Mouse (Mus musculus) forelimb bud, embryonic 11.5 days (tissue): Measurements from ENCODE around the gene Ninl.
A peak's percentile ranks its signal among the peaks of the same experiment; 100 is the strongest.
"Not testable (repeated sequence)": the region's sequence is repeated elsewhere in the genome, so short reads cannot be mapped to it uniquely, and the experiment has no call there.

Source experiments
- DNase-seq: peaks from one replicate; pipeline ENCODE4 v3.0.0-alpha.2; 2012; ENCODE audit warnings: low read depth, low spot score

Gene Ninl

GRCm38 (mm10) chr2:150949652-150950051 is 89.5 kb downstream of the Ninl start:
- DNase-seq: no peak

GRCm38 (mm10) chr2:150948786-150949185 is 90.4 kb downstream of the Ninl start:
- no peak for DNase-seq

DNA sequence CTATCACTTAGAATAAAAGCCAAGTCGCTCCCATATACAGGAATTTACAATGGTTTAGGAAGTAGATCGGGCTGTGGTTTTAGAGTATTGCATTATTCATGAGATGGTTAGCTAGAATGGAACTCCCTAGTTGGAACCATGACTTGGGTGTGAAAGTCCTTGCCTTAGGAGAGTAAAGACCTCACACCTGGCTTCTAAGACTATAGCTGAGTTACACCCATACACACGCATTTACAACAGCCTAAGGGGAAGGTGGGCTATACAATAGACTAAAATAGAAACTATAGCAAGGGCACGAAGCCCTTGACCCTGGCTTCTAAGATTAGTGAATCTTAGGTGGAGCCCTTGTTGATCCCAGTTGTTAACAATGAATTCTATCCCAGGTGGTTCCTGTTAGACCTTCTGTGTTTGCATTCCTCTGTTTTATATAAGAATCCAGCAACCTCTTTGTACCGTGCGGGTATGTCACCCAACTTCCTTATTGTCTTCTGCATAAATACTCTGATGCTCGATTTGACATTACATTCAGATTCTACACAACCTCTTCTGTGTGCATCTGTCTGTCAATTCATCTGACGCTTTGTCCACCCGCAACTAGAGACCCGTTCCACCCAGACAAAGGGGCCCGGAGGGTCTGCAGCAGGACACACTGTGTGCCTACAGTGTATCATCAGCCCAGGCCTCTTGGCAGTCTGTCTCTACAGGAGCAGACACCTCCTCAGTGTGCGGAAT is 91.1 kb downstream of the Ninl start:
- not testable (repeated sequence) for DNase-seq

- DNase-seq: not testable (repeated sequence)
Measured at GRCm38 (mm10) chr2:150947341-150947740, 91.8 kb downstream of the Ninl start.

DNA sequence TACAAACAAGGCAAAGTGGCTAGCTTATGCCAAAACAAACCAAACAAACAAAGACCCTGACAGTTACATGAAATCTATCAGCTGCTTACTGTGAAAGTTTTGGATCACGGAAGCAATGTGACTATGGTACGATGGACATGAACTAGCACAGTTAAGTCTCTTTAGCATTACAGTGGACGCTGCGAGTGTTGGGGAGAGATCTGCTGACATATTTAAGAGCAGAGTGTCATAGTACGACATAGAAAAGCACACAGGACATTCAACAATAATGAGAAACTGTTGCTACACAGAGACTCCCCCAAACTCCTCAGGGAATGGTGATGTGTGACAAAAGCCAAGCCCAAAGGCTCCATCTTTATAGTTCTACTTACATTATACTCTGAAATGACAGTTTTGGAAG is 95.2 kb downstream of the Ninl start:
- DNase-seq: no peak

DNA sequence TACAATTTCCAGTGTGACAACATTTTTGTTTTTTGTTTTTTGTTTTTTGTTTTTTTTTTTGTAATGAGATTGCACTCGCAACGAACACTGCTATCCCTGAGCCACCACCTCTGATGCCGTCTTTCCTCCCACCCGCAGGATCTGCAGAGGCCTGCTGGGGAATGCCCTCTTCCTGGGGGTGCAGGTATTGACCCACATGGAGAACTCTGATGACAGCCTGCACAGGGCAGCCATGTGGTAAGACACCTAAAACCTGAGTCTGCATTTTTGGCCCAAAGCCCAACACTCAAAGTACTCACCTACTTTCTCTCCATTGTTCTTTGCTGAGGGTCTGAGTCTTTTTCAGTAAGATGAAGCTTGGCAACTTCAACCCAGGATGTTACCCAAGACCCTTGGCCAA is 104.5 kb downstream of the Ninl start:
- DNase-seq: no peak

DNA sequence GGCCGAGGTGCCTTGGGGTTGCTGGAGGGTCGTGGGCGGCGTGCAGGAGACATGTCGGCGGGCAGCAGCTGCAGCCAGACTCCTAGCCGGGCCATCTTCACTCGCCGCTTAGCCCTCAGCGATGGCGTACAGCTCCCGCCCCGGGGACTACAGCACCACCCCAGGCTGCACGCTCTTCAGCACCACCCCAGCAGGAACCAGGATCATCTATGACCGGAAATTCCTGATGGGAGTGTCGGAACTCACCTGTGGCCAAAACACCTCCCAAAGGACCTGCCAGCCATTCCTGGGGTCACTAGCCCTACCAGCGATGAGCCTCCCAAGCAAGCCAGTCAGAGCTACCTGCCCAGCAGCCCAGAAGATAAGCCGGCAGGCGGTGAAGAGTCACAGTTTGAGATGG is 105.7 kb downstream of the Ninl start:
- no peak for DNase-seq

DNA sequence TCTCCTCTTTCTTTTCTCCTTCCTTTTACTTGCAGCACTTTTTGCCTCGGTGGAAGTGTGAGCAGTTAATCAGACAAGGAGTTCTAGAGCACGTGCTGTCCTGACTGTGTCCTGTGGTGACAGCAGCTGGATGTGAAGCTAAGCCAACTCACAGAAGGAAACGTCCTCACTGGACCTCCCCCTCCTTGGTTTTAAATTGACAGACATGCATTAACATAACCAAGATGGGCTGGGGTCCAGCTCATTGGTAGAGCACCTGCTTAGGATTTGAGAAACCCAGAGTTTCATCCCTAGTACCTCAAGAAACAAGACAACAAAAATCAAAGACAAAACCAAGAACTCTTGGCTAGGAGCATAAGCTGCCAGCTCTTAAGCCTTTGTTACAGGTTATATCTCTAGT is 108.4 kb downstream of the Ninl start:
- DNase-seq: no peak

- no peak for DNase-seq
Measured at GRCm38 (mm10) chr2:150929156-150929555, 110.0 kb downstream of the Ninl start.

GRCm38 (mm10) chr2:150927038-150927720 is 112.0 kb downstream of the Ninl start:
- no peak for DNase-seq

DNA sequence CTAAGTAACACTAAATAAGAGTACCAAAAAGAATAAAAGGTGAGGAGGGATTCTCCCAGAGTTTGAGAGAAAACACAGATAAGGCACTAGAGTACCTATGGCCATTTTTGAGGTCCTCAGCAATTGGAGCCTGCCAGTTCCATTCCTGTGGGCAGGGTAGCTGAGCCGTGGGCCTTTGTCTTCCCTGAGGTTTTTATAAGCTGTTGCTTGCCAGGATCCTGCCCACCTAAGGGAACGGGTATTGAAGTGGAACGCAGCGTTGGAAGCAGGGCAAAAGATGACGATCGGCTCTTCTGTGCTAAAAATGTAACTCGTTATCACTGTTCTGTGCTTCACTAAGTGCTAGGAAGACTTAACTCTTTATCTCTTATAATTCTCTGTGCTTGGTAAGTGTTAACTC is 115.7 kb downstream of the Ninl start:
- no peak for DNase-seq

- no peak for DNase-seq
Measured at GRCm38 (mm10) chr2:150923026-150923425, 116.2 kb downstream of the Ninl start.

DNA sequence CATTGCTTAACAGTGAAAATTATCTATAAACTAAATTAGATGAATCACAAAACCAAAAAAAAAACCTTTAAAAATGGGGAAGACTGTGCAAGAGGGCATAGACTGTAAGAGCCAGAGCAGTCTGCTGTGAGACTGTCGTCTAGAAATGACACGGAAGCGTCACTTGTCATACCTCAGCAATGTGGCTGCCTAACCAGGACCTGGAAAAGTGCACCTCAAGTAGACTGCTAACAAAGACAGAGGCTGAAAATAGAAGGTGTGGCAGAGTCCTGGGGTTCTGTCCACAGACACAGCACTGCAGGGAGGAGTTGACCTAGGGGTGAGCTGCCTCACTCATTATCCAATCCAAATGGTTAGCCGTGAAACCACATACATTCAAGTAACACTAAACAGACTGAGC is 117.0 kb downstream of the Ninl start:
- DNase-seq: no peak

DNA sequence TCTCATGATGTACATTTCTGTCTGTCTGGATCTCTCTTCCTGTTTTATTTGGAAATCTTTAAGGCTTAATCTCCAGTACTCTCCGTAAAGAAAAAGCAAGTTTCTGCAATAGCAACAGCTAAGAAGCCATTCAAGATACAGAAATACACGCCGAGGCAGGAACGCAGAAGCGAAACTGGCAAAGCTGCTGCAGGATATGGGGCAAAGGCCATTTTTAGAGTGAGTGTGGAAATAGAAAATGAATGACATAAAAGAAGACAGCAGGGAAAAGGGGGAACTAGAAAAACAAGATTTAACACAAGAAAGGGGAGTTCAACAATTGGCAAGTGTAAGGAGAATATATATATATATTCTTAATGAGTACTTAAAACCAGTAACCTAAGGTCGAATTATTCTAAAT is 117.5 kb downstream of the Ninl start:
- no peak for DNase-seq

- DNase-seq: no peak
Measured at GRCm38 (mm10) chr2:150920543-150920942, 118.6 kb downstream of the Ninl start.

GRCm38 (mm10) chr2:150918720-150919119 is 120.5 kb downstream of the Ninl start:
- no peak for DNase-seq

DNA sequence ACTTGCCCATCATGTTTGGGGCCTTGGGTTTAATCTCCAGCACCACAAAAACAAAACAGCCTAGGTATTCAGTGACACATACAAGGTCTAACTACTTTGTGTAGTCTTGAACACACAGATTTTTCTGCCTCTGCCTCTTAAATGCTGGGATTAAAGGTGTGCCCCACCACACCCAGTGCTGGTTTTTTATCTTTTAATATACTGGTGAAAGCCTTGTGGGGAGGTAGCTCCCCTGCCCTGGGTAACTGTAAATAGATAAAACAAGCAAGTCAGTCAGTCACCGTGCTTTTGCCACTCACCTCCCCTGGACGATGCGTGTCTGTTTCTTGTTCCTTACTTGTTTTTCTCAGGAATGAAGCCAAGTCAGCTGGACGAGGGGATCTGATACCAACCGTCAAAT is 123.4 kb downstream of the Ninl start:
- DNase-seq: no peak

DNA sequence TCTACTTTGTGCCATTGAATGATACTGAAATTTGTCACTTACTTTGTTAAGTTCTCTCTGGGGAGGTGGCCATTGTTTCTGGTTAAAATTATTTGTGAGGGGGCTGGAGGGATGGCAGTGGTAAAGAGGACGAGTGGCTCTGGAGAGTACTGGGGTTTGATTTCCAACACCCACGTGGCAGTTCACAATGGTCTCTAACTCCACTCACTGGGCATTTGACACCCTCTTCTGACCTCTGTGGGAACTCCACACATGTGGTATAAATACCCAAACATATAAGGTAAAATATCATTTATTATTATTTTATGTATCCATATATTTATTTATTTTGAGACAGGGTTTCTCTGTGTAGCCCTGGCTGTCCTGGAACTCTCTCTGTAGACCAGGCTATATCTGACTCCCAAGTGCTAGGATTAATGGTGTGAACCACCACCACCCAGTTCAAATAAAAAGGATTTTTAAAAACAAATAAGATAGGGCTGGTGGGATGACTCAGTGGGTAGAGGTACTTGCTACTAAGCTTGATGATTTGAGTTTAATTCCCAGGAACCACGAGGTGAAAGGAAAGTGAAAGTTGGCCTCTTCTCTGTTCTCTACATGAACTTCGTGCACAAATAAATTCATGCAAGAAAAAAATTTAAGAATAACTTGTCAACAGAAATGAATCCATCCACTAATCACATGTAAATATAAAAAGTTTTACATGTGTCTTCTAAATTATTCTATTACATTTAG is 124.2 kb downstream of the Ninl start:
- DNase-seq: no peak

DNA sequence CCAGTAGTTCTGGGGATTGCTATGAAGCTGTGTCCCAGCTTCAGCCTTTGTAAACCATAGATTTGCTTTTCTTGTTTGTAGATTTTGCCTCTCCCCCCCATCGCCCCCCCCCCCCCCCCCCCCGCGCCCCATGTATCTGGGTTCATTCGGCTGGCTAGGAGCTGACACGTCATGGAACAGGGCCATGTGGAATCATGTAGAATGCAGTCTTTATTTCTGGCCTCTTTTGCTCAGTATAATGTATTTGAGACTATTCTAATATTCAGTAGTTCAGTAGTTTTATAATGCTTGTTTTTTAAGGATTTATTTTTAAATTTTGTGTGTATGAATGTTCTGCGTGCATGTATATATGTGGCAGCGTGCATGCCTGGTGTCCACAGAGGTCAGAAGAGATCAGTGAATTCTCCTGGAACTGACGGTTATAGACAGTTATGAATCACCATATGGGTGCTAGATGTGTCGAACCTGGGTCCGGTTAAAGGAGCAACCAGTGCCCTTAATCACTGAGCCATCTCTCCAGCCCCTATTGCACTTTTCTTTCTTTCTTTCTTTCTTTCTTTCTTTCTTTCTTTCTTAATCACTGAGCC is 128.8 kb downstream of the Ninl start:
- DNase-seq: no peak

DNA sequence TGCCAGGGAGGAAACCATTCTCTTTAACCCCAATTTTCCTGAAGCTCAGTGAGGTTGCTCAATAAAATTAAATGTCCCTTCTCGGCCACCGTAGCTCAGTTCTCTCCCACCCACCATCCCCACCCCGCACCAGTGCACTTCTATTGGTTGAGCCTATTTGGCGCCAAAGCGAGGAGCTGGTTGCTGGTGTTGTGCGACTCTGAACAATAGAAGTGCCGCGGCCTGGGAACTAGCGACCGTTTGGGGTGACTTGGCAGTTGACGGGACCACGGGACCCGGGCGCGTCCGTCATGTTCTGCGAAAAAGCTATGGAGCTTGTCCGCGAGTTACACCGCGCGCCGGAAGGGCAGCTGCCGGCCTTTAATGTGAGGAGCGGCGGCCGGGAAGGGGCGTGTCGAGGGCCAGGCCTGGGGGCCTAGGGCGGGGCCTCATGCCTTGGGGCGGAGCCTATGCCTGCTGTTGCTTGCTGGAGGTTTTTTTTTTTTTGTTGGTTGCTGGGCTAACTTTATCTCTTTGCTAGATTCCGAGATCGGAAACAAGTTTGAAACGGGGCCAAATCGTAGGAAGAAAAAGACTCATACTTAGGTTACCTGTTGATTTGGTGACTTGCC is 129.6 kb downstream of the Ninl start:
- DNase-seq: peak; percentile 98

GRCm38 (mm10) chr2:150908881-150909280 is 130.3 kb downstream of the Ninl start:
- DNase-seq: not testable (repeated sequence)

GRCm38 (mm10) chr2:150904936-150905450 is 134.2 kb downstream of the Ninl start, which contains the start of gene Gins1:
Gene Gins1 (plus strand): TSS chr2:150905400.
- DNase-seq: no peak
